Mouse (Mus musculus) bone marrow macrophage, adult 2 months (primary cell): ENCODE measurements around the gene Parvb.

ENCODE experiments used
- CTCF ChIP-seq: IDR thresholded peaks from 2 replicates; pipeline ENCODE4 v1.5.1; 2012; ENCODE audit warnings: low read depth, mild to moderate bottlenecking, low read length, moderate library complexity
- POLR2A ChIP-seq: IDR thresholded peaks from 2 replicates; pipeline ENCODE4 v1.6.1; 2012; ENCODE audit warnings: mild to moderate bottlenecking, low read depth, low read length, borderline replicate concordance

DNA sequence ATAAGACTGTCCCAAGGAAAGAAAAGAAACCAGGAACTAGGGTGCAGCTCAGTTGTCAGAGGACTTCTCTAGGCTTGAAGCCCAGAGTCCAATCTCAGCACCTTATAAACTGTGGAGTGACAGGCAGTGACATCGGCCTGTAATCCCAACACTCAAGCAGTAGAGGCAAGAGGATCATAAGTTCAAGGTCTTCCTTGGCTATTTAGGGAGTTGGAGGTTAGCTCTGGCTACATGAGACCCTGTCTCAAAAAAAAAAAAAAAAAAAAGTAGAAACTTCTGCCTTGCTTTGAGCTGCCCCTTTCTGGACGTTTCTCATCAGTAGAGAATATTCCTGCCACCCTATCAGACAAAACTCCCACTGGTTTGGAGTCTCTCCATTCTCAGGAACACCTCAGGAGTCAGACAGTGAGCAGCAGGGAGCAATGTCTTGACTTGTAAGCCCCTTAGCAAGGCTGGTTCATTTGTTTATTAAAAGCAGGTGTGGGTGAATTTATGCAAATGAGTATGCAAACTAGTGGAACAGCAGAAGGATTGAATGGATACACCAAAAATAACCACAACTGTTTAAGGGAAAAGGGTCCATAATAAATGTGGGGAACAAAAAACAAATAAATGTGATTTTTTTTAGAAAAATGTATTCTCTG lies 42.8 kb upstream of the Parvb start:
- TF ChIP-seq POLR2A = no peak
- no peak for TF ChIP-seq CTCF
